Mouse (Mus musculus) erythroblast, embryonic 14.5 days (primary cell): Measurements from ENCODE around the gene Ntrk2. TPM values are rescaled to one million over a fixed set of nuclear protein-coding genes. Genes with fewer than 3 reads are reported as not detected.

ENCODE experiments used
- H3K27me3 ChIP-seq: 2 replicates; pipeline ENCODE4 v1.6.1; 2012; ENCODE audit warnings: inconsistent platforms; ENCODE audit not compliant: control insufficient read depth
- H3K36me3 ChIP-seq: 2 replicates; pipeline ENCODE4 v1.6.1; 2012; ENCODE audit warnings: mild to moderate bottlenecking, inconsistent platforms; ENCODE audit not compliant: control insufficient read depth
- H3K4me1 ChIP-seq: 2 replicates; pipeline ENCODE4 v1.6.1; 2012; ENCODE audit warnings: inconsistent platforms; ENCODE audit not compliant: control insufficient read depth
- H3K4me3 ChIP-seq: replicated peaks from 2 replicates; pipeline ENCODE3; 2012; ENCODE audit warnings: moderate library complexity, mild to moderate bottlenecking, inconsistent platforms
- H3K9me3 ChIP-seq: 2 replicates; pipeline ENCODE4 v1.6.1; 2012; ENCODE audit warnings: low read length, inconsistent platforms, mixed read lengths; ENCODE audit not compliant: control insufficient read depth
- GATA1 ChIP-seq: IDR thresholded peaks from 2 replicates; pipeline ENCODE4 v1.6.1; 2012; ENCODE audit warnings: low read length, inconsistent platforms, mixed read lengths
- TAL1 ChIP-seq: IDR thresholded peaks from 3 replicates; pipeline ENCODE4 v1.6.1; 2012; ENCODE audit warnings: low read length, inconsistent platforms, mixed read lengths
- polyA plus RNA-seq: library from polyadenylated mRNA; stranded (reverse); fragments of >175 nt; gene quantifications from 2 replicates; pipeline ENCODE4 v1.2.3, GENCODE M21; 2012

Ntrk2 gene
- not detected in 2 replicates for polyA plus RNA-seq

DNA sequence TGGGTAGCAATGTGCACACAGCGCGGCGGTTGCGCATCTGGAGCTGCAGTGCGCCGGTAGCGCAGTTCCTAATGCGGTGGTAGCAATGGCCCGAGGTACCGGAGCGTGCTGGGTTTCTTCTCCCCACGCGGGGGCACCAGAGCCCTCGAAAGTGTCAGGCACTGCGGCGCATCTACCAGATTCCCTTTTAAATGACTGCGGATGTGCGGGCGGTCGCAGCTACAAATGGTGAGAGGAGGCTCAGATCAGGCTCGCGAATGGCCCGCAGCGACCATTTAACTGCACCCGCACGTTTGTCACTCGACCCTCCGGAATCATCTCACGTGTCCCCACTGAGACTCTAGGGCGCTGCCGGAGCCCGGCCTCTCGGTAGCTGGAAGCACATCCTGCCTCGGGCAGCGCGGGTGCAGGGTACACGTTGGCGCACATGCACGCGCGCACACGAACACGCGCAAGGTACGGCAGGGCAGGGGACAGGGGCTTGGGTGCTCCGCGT lies at the start of gene Ntrk2:
TSS of gene Ntrk2 (plus strand) at position 173 of the 496 bp plus-strand sequence.
- no peak for TF ChIP-seq GATA1
- TF ChIP-seq TAL1, result no peak
- H3K27me3 ChIP-seq, result peaks cover 49% of the 10 kb centered on the region

DNA sequence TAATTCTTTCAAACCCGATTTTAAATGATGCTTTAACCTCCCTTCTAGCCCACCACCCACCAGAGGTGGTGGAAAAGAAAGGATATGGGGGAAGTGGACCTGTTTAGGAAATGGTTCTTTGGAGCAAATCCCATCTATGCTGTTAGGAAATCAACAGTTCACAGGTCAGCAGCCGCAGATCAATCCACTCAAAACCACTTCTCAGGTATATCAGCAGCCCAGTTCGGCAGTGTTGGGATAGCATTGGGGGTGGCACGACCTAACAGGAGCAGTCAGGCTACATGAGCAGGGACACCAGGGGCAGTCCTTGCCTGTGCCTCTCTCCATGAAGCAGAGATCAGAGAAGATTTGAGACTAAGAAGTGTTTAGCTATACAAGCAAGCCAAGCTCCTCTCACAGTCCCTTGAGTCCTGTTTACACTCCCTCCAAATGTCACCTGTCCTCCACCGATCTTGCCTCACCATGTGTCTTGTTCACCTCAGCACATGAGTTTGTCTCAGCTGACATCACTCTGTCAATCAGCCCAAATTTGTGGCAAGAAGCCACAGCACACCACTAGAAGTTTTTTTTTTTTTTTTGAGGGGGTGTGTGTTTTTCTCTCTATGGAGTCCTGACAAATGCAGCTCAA lies 45.3 kb upstream of the Ntrk2 start:
- H3K27me3 ChIP-seq, result no peaks in the 10 kb centered on the region
- H3K4me1 ChIP-seq, result no peaks in the 10 kb centered on the region
- H3K4me3 ChIP-seq, result no peak overlapping the region
- no peaks in the 10 kb centered on the region for H3K36me3 ChIP-seq
- H3K9me3 ChIP-seq, result peaks cover 8% of the 10 kb centered on the region
- TF ChIP-seq GATA1 (no peak), TAL1 (no peak)

More for the DNA sequence above, at the start of gene Ntrk2:
- Histone ChIP-seq H3K36me3 (no peaks in the 10 kb centered on the region), H3K9me3 (peaks cover 9% of the 10 kb centered on the region), H3K4me1 (no peaks in the 10 kb centered on the region), H3K4me3 (no peak within 1 kb of the TSS)

DNA sequence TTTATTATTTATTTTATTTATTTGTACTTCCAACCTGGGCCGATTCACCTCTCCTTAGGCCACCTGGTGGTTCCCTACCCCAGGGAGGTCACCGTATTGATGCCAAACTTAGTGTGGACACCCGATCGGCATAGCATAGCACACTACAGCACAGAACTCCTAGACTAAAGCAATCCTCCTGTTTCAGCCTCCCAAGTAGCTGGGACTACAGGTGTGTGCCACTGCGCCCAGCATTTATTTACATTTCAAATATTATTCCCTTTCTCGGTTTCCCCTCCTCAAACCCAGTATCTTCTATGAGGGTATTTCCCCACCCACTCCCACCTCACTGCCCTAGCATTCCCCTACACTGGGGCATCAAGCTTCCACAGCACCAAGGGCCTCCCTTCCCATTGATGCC lies 38.1 kb upstream of the Ntrk2 start:
- Histone ChIP-seq H3K36me3 (no peaks in the 10 kb centered on the region), H3K27me3 (no peaks in the 10 kb centered on the region), H3K4me3 (no peak overlapping the region), H3K4me1 (no peaks in the 10 kb centered on the region), H3K9me3 (no peaks in the 10 kb centered on the region)
- TF ChIP-seq GATA1 (no peak), TAL1 (no peak)

DNA sequence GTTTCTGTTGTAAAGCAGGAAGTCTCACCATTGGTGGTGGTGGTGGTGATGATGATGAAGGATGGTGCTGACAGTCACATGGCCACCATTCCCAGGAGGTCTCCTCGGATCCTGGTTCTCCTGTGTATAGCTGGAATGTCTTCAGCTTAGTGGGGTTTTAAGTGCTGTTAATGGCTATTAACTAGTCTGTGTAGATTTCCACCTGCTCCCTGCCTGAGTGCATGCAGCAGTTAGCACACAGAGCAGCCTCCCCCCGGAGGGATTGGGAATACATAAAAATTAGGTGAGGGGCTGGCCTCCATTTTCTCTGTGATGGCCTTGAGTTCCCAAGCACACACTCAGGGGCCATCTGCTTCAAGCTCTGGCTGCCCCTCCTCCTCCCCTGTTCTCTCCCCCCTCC lies 36.9 kb upstream of the Ntrk2 start:
- Histone ChIP-seq H3K36me3 (no peaks in the 10 kb centered on the region), H3K27me3 (no peaks in the 10 kb centered on the region), H3K4me1 (no peaks in the 10 kb centered on the region), H3K9me3 (no peaks in the 10 kb centered on the region), H3K4me3 (no peak overlapping the region)
- TF ChIP-seq GATA1 (no peak), TAL1 (no peak)

DNA sequence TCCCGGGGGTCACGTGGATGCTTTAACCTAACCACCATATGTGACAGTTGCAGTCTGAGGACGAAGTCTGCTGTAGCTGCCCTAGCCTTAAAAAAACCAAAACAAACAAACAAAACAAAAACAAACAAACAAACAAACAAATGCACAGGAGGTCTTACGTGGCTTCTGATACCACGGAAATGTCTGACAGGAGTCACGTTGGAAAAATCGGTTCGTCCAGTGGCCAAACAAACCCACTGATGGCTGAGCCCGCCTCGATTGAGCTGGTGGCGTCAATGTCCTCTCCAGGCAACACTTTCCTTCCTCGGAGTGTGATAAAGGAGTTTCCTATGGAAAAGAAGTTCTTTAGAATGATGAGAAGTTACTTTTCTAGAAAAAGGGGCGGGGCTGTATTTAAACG lies 27.1 kb upstream of the Ntrk2 start:
- no peaks in the 10 kb centered on the region; the same call in 1 of the 2 replicates for H3K9me3 ChIP-seq
- no peak overlapping the region for H3K4me3 ChIP-seq
- H3K36me3 ChIP-seq, result no peaks in the 10 kb centered on the region
- no peaks in the 10 kb centered on the region for H3K4me1 ChIP-seq
- H3K27me3 ChIP-seq, result no peaks in the 10 kb centered on the region
- TF ChIP-seq TAL1, result no peak

DNA sequence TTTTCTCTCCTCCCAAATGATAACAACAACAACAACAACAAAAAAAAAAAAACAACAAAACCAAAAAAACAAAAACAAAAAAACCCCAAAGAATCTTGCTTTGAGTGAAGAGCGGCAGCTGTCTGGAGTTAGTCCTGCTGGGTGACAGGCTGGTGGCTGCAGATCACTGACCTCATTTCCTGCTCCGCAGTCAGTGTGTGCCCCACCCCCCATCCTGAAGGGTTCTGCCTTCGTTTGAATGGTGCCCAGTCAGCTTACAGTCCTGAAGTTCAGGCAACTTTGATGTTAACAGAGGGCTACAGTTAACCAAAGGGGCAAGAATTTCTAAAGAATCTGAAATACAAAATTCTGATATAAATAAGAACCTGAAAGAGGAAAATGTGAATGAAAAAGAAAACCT lies 19.9 kb upstream of the Ntrk2 start:
- Histone ChIP-seq H3K27me3 (no peaks in the 10 kb centered on the region), H3K4me3 (no peak overlapping the region), H3K9me3 (peaks cover 7% of the 10 kb centered on the region), H3K36me3 (no peaks in the 10 kb centered on the region), H3K4me1 (no peaks in the 10 kb centered on the region)
- TF ChIP-seq TAL1, result no peak
- TF ChIP-seq GATA1, result no peak

DNA sequence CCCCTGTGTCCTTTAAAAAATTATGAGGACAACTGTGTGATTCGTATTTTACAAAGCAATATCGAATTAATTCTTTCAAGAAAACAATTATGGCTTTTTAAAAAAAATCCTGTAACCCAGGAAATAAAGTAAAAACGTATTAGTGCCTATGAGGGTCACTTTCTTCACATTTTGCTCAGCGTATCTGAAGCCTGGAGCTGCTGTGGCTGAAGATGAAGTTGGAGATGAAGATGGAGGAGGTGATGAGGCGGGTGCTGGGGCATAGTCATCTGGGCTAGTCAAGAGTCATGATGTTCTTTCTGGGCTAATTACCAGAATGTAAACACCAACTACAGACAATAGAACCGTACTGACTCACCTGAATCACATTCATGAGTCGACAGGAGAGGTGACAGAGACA lies 15.6 kb upstream of the Ntrk2 start:
- TF ChIP-seq TAL1, result no peak
- no peaks in the 10 kb centered on the region for H3K36me3 ChIP-seq
- H3K9me3 ChIP-seq, result peaks cover 15% of the 10 kb centered on the region

DNA sequence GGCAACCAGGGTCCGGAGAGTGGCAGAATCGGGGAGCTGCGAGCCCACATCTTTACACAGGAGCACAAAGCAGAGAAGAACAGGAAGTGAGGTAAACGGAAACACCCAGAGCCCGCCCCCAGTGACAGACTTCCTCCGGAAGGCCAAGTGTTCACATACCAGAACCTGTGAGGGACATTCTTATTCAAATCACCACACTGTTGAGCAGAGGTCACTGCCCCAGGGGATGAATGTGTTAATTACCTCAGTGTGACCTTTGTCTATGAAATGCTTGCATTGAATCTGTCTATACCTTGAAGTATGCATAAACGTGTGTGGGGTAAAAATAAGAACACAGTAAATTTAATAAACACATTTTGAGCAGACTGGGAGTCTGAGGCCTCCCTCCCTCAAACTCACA lies 9.0 kb upstream of the Ntrk2 start:
- no peaks in the 10 kb centered on the region for H3K36me3 ChIP-seq
- no peak overlapping the region for H3K4me3 ChIP-seq
- no peaks in the 10 kb centered on the region for H3K4me1 ChIP-seq
- H3K9me3 ChIP-seq, result peaks cover 28% of the 10 kb centered on the region
- no peaks in the 10 kb centered on the region for H3K27me3 ChIP-seq
- TF ChIP-seq TAL1, result no peak
- no peak for TF ChIP-seq GATA1

More for the DNA sequence above, 15.6 kb upstream of the Ntrk2 start:
- Histone ChIP-seq H3K27me3 (no peaks in the 10 kb centered on the region), H3K4me3 (no peak overlapping the region), H3K4me1 (no peaks in the 10 kb centered on the region)

DNA sequence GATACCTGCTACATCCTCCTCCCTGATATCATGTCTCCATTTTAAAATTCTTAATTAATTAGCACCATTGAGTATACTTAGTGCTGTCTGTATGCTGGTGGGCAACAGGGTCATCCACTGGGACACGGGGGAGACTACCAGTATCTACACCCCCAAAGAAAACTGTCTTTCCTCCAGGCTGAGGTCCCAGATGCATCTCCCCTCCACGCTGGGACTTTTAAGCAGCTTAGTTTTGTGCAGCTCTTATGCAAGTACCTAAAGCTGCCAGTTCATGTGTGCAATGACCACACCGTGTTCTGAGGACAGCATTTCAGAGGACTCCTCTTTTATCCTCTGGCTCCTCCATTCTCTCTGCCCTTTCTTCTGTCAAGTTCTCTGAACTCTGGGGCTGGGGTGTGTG lies 5.1 kb upstream of the Ntrk2 start:
- H3K9me3 ChIP-seq, result peaks cover 32% of the 10 kb centered on the region
- TF ChIP-seq TAL1 (no peak), GATA1 (no peak)
- peaks cover 10% of the 10 kb centered on the region for H3K27me3 ChIP-seq
- H3K4me3 ChIP-seq, result no peak overlapping the region
- H3K4me1 ChIP-seq, result no peaks in the 10 kb centered on the region
- no peaks in the 10 kb centered on the region for H3K36me3 ChIP-seq

DNA sequence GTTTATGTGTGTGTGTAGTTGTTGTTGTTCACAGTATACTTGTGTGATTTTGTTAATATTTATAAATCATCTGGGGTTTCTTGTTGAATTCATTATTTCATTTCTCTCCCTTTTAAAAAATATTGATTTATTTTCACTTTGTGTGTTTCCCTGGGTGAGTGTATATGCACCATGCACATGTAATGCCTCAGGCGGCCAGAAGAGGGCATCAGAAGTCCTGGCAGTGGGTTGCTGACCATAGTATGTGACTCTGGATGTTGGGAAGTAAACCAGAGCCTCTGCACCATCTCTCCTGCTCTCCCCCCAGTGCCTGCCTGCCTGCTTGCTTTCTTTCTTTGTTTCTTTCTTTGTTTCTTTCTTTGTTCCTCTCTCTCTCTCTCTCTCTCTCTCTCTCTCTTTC lies 2.5 kb upstream of the Ntrk2 start:
- no peaks in the 10 kb centered on the region for H3K4me1 ChIP-seq
- TF ChIP-seq GATA1 (no peak), TAL1 (no peak)
- peaks cover 11% of the 10 kb centered on the region for H3K9me3 ChIP-seq

More for the DNA sequence above, 2.5 kb upstream of the Ntrk2 start:
- no peak overlapping the region for H3K4me3 ChIP-seq
- H3K36me3 ChIP-seq, result no peaks in the 10 kb centered on the region
- peaks cover 36% of the 10 kb centered on the region for H3K27me3 ChIP-seq
